Mouse (Mus musculus) stomach, postnatal 0 days (tissue): ENCODE measurements around the gene Mrm2. TPM values are rescaled to one million over a fixed set of nuclear protein-coding genes. Genes with fewer than 3 reads are reported as not detected.
A peak's percentile ranks its signal among the peaks of the same experiment; 100 is the strongest.

Experiments used
- ATAC-seq: fragments of 200-750 bp; cut with Nextera tagmentation; 2 replicates; pipeline ENCODE4 v1.8.0; 2017; ENCODE audit not compliant: low FRiP score, low TSS enrichment
- DNase-seq: peaks from one replicate; pipeline ENCODE4 v3.0.0-alpha.2; 2016; ENCODE audit warnings: low spot score
- H3K27ac ChIP-seq: fragments of 300-500 bp; sonication (generic); replicated peaks from 2 replicates; pipeline ENCODE4 v1.5.1; 2014; ENCODE audit warnings: mild to moderate bottlenecking, control low read depth
- H3K27me3 ChIP-seq: fragments of 300-500 bp; sonication (generic); 2 replicates; pipeline ENCODE4 v1.6.1; 2014; ENCODE audit warnings: low read length; ENCODE audit not compliant: control insufficient read depth, insufficient read depth
- H3K36me3 ChIP-seq: fragments of 300-500 bp; sonication (generic); 2 replicates; pipeline ENCODE4 v1.6.1; 2014; ENCODE audit warnings: low read length, mixed read lengths; ENCODE audit not compliant: control insufficient read depth, insufficient read depth
- H3K4me1 ChIP-seq: fragments of 300-500 bp; sonication (generic); replicated peaks from 2 replicates; pipeline ENCODE4 v1.6.1; 2014; ENCODE audit warnings: antibody characterized with exemption; ENCODE audit not compliant: control insufficient read depth, insufficient read depth
- H3K4me2 ChIP-seq: fragments of 300-500 bp; sonication (generic); replicated peaks from 2 replicates; pipeline ENCODE4 v1.6.1; 2014; ENCODE audit warnings: low read depth, mild to moderate bottlenecking, control low read depth, moderate library complexity
- H3K4me3 ChIP-seq: fragments of 300-500 bp; sonication (generic); 2 replicates; pipeline ENCODE4 v1.5.1; 2014; ENCODE audit warnings: low read depth, low read length, control low read depth
- H3K9ac ChIP-seq: fragments of 300-500 bp; sonication (generic); 2 replicates; pipeline ENCODE4 v1.6.1; 2014; ENCODE audit warnings: mild to moderate bottlenecking, low read length, control low read depth, mixed read lengths
- H3K9me3 ChIP-seq: fragments of 300-500 bp; sonication (generic); 2 replicates; pipeline ENCODE4 v1.6.1; 2016; ENCODE audit warnings: low read length; ENCODE audit not compliant: control insufficient read depth
- CTCF ChIP-seq: IDR thresholded peaks from 2 replicates; pipeline ENCODE4 v1.5.1; 2016; ENCODE audit warnings: antibody characterized with exemption, low read depth, mild to moderate bottlenecking, moderate library complexity
- EP300 ChIP-seq: optimal IDR thresholded peaks from 2 replicates; pipeline ENCODE3; 2016; ENCODE audit warnings: antibody characterized with exemption
- WGBS: fragments of 180-500 bp; shearing (Covaris S2); extraction: QIAGEN DNeasy Blood & Tissue Kit; methylation state at CpG from one replicate; pipeline ENCODE4 v1.1.7; 2014; 5-methylcytosine and 5-hydroxymethylcytosine counted together
- polyA plus RNA-seq: library from polyadenylated mRNA; unstranded; fragments of >200 nt; fragmentation: Nextera tagmentation; extraction: Ambion mirVana; gene quantifications from 2 replicates; pipeline ENCODE4 v1.2.1, GENCODE M21; 2015

Mrm2 gene
- polyA plus RNA-seq, 1 experiment from 2014 or later, result 11.4 TPM

DNA sequence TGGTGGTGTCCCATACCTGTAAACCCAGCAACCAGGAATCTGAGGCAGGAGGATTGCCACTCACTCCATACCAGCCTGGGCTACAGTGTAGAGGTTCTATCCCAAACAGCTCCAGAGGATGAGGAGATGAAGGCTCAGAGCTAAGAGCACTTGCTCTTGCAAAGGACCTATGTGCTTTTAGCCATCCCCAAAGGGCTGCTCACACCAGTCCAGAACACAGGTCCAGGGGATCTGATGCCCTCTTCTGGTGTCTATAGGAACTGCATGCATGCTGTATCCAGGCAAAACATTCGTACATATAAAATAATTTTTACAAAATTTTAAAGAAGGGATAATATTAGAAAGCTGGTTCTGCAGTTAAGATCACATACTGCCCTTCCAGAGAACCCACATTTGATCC lies 5.0 kb upstream of the Mrm2 start:
- Histone ChIP-seq H3K4me1 (no peaks in the 10 kb centered on the region; the same call in 1 of the 2 replicates), H3K9me3 (no peaks in the 10 kb centered on the region), H3K9ac (no peak overlapping the region), H3K4me3 (no peak overlapping the region), H3K4me2 (no peak overlapping the region), H3K27me3 (no peaks in the 10 kb centered on the region), H3K27ac (no peak overlapping the region), H3K36me3 (peaks cover 7% of the 10 kb centered on the region; the same call in 1 of the 2 replicates)
- peak; percentile 43 for DNase-seq
- 75% methylated on average over 1 of the region's 1 CpGs for WGBS
- no peak for TF ChIP-seq EP300
- TF ChIP-seq CTCF, result peak; percentile 83
- no peak for ATAC-seq

GRCm38 (mm10) chr5:140333631-140334030 lies 1.9 kb upstream of the Mrm2 start:
- Histone ChIP-seq H3K4me2 (no peak overlapping the region), H3K27me3 (no peaks in the 10 kb centered on the region), H3K9me3 (no peaks in the 10 kb centered on the region), H3K4me3 (no peak overlapping the region), H3K36me3 (peaks cover 10% of the 10 kb centered on the region; the same call in 1 of the 2 replicates), H3K9ac (no peak overlapping the region), H3K27ac (no peak overlapping the region), H3K4me1 (peaks cover 4% of the 10 kb centered on the region; the same call in 1 of the 2 replicates)
- DNase-seq, result peak; percentile 22
- WGBS, result 33% methylated on average over 2 of the region's 2 CpGs
- TF ChIP-seq CTCF, result peak; percentile 57
- no peak for TF ChIP-seq EP300
- no peak for ATAC-seq

DNA sequence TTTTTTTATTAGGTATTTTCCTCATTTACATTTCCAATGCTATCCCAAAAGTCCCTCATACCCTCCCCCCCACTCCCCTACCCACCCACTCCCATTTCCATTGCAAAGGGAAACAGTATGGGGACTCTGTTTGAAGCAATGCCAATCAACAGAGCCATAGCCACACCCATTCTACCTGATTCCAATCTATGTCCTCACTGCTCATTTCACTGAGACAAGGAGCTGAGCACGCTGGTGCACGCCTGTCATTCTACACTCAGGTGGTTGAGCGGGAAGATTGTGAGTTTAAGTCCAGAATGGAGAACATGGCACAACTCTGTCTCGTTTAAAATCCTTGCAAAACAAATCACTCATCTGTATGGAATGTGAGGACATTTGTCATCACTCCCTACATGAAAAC lies 821 bp upstream of the Mrm2 start:
- peaks cover 4% of the 10 kb centered on the region; the same call in 1 of the 2 replicates for H3K4me1 ChIP-seq
- no peaks in the 10 kb centered on the region for H3K9me3 ChIP-seq
- H3K36me3 ChIP-seq, result peaks cover 11% of the 10 kb centered on the region; the same call in 1 of the 2 replicates
- DNase-seq, result no peak
- peak; percentile 41; the same call in 1 of the 2 replicates for ATAC-seq
- TF ChIP-seq EP300 (no peak), CTCF (no peak)
- peak overlapping the region; percentile 94 for H3K27ac ChIP-seq
- H3K4me3 ChIP-seq, result no peak overlapping the region; the same call in 1 of the 2 replicates
- H3K9ac ChIP-seq, result no peak overlapping the region
- WGBS, result 28% methylated on average over 4 of the region's 4 CpGs
- no peaks in the 10 kb centered on the region for H3K27me3 ChIP-seq
- peak overlapping the region; percentile 92 for H3K4me2 ChIP-seq

GRCm38 (mm10) chr5:140324058-140324457 lies 7.6 kb downstream of the Mrm2 start:
- peaks cover 3% of the 10 kb centered on the region; the same call in 1 of the 2 replicates for H3K4me1 ChIP-seq
- H3K9ac ChIP-seq, result no peak overlapping the region
- 83% methylated on average over 5 of the region's 5 CpGs for WGBS

GRCm38 (mm10) chr5:140321756-140322575 lies 9.7 kb downstream of the Mrm2 start:
- TF ChIP-seq EP300 (no peak), CTCF (peak; percentile 50)
- no peaks in the 10 kb centered on the region for H3K9me3 ChIP-seq
- peak overlapping the region; percentile 78 for H3K4me3 ChIP-seq
- 0 out of 2 replicates have a peak, but pooled peaks have one; percentile 3 for ATAC-seq
- 1% methylated on average over 17 of the region's 17 CpGs for WGBS
- peak overlapping the region; percentile 90 for H3K27ac ChIP-seq
- H3K4me2 ChIP-seq, result peak overlapping the region; percentile 95
- no peaks in the 10 kb centered on the region; the same call in 1 of the 2 replicates for H3K36me3 ChIP-seq
- H3K9ac ChIP-seq, result peak overlapping the region; percentile 97
- no peaks in the 10 kb centered on the region for H3K27me3 ChIP-seq
- DNase-seq, result no peak
- peaks cover 3% of the 10 kb centered on the region; the same call in 1 of the 2 replicates for H3K4me1 ChIP-seq

More at GRCm38 (mm10) chr5:140324058-140324457, 7.6 kb downstream of the Mrm2 start:
- ATAC-seq (no peak), DNase-seq (no peak)
- Histone ChIP-seq H3K27ac (no peak overlapping the region), H3K9me3 (no peaks in the 10 kb centered on the region), H3K4me3 (no peak overlapping the region), H3K27me3 (no peaks in the 10 kb centered on the region), H3K36me3 (peaks cover 10% of the 10 kb centered on the region; the same call in 1 of the 2 replicates), H3K4me2 (no peak overlapping the region)
- no peak for TF ChIP-seq EP300
- TF ChIP-seq CTCF, result no peak
